Mouse (Mus musculus) midbrain, embryonic 16.5 days (tissue): ENCODE measurements around the gene Sorcs2. TPM values are rescaled to one million over a fixed set of nuclear protein-coding genes. Genes with fewer than 3 reads are reported as not detected.

Experiments used
- ATAC-seq: fragments of 200-750 bp; cut with Nextera tagmentation; 2 replicates; pipeline ENCODE4 v1.8.0; 2017; ENCODE audit warnings: moderate TSS enrichment
- H3K27ac ChIP-seq: fragments of 300-500 bp; sonication (generic); 2 replicates; pipeline ENCODE4 v1.5.1; 2014; ENCODE audit warnings: mild to moderate bottlenecking, low read length, mixed read lengths
- H3K27me3 ChIP-seq: fragments of 300-500 bp; sonication (generic); 2 replicates; pipeline ENCODE4 v1.6.1; 2014; ENCODE audit warnings: low read depth, low read length, mixed read lengths; ENCODE audit not compliant: control insufficient read depth, insufficient read depth
- H3K36me3 ChIP-seq: fragments of 300-500 bp; sonication (generic); 2 replicates; pipeline ENCODE4 v1.6.1; 2014; ENCODE audit warnings: mild to moderate bottlenecking, low read length, moderate library complexity, mixed read lengths; ENCODE audit not compliant: control insufficient read depth, insufficient read depth
- H3K4me1 ChIP-seq: fragments of 300-500 bp; sonication (generic); 2 replicates; pipeline ENCODE4 v1.6.1; 2014; ENCODE audit warnings: mild to moderate bottlenecking, low read length, mixed read lengths; ENCODE audit not compliant: control insufficient read depth, insufficient read depth
- H3K4me2 ChIP-seq: fragments of 300-500 bp; sonication (generic); 2 replicates; pipeline ENCODE4 v1.6.1; 2014; ENCODE audit warnings: mild to moderate bottlenecking, low read length, mixed read lengths
- H3K4me3 ChIP-seq: fragments of 300-500 bp; sonication (generic); 2 replicates; pipeline ENCODE4 v1.5.1; 2014; ENCODE audit warnings: low read depth, mild to moderate bottlenecking, low read length, moderate library complexity, mixed read lengths
- H3K9ac ChIP-seq: fragments of 300-500 bp; sonication (generic); 2 replicates; pipeline ENCODE4 v1.6.1; 2014; ENCODE audit warnings: low read depth, low read length, mixed read lengths
- H3K9me3 ChIP-seq: fragments of 300-500 bp; sonication (generic); replicated peaks from 2 replicates; pipeline ENCODE4 v1.6.1; 2014; ENCODE audit warnings: mild to moderate bottlenecking, low read length, mixed read lengths; ENCODE audit not compliant: control insufficient read depth, poor library complexity, severe bottlenecking
- WGBS: fragments of 180-500 bp; shearing (Covaris S2); extraction: QIAGEN DNeasy Blood & Tissue Kit; methylation state at CpG from one replicate; pipeline ENCODE4 v1.1.7; 2014; 5-methylcytosine and 5-hydroxymethylcytosine counted together
- polyA plus RNA-seq: library from polyadenylated mRNA; unstranded; fragments of >200 nt; fragmentation: Nextera tagmentation; extraction: Ambion mirVana; gene quantifications from 2 replicates; pipeline ENCODE4 v1.2.1, GENCODE M21; 2015

Sorcs2 gene
- polyA plus RNA-seq, 1 experiment from 2014 or later = 21.3 TPM

DNA sequence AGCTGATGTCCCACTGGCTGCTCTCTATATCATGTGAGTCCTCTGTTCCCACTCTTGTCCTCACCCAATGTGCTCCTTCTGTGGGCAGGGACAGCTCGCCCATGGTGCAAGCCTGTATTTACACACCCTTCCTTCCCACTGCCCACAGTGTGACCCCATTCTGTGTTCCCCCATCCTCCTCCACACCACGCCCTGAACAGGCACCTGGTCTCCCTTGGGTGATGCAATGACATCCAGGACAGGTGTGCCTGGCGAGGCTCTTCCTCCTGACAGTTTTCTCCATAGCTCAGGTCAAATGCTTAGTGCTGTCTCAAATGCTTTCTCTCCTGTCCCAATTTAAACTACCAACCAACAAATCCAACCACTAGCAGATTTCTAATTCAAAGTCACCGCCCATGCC, 202.5 kb downstream of the Sorcs2 start:
- H3K27me3 ChIP-seq = no peaks in the 10 kb centered on the region
- H3K4me3 ChIP-seq = no peak overlapping the region
- H3K4me1 ChIP-seq = peaks cover 15% of the 10 kb centered on the region
- no peak overlapping the region for H3K9ac ChIP-seq
- no peak overlapping the region for H3K27ac ChIP-seq
- WGBS = 91% methylated on average over 4 of the region's 4 CpGs
- H3K9me3 ChIP-seq = no peaks in the 10 kb centered on the region
- H3K36me3 ChIP-seq = no peaks in the 10 kb centered on the region
- no peak for ATAC-seq
- H3K4me2 ChIP-seq = no peak overlapping the region

DNA sequence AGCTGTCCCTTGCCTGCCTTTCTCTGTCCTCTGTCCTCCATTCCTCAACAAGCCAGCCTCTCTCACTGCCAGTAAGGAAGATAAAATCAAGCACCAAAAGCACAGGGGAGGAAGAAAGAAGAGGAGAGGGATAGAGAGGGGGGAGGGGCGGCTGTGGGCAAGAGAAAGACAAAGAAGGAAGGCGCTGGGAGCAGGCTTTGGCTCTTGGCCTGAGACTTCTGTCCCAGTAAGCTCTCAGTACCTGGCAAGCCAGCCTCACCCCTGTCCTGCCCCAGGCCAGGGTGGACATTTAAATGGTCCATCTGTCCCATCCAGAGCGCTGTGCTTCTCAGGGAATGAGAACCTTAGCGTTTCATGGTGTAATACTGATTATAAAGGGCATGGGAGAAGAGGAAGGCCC, 203.3 kb downstream of the Sorcs2 start:
- no peak overlapping the region for H3K27ac ChIP-seq
- peak overlapping the region; percentile 26; the same call in 1 of the 2 replicates for H3K9ac ChIP-seq
- H3K4me3 ChIP-seq = no peak overlapping the region
- H3K36me3 ChIP-seq = no peaks in the 10 kb centered on the region
- peaks cover 19% of the 10 kb centered on the region for H3K4me1 ChIP-seq
- ATAC-seq = no peak
- no peaks in the 10 kb centered on the region for H3K9me3 ChIP-seq
- H3K27me3 ChIP-seq = no peaks in the 10 kb centered on the region
- H3K4me2 ChIP-seq = no peak overlapping the region
- WGBS = 46% methylated on average over 3 of the region's 4 CpGs

DNA sequence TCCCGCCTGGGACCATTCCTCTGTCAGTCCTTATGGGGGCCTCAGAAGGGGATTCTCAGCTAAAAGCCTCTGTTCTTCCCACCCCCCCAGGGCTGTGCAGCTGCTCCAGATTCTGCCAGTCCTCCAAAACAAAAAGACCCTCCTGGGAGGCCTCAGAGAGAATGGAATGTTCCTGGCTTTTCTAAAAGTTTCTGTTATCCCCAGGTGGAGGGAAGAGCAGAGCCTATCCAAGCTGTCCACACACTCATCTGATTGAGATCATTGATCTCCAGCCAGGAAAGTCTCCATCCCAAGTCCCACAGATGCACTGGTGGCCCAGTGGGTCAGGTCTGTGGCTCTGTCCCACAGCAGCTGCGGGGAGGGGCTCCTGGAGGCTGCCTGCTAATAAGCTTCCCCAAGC, 205.3 kb downstream of the Sorcs2 start:
- Histone ChIP-seq H3K4me3 (no peak overlapping the region), H3K27ac (no peak overlapping the region), H3K9me3 (no peaks in the 10 kb centered on the region), H3K9ac (no peak overlapping the region), H3K36me3 (no peaks in the 10 kb centered on the region), H3K4me2 (no peak overlapping the region), H3K4me1 (peaks cover 19% of the 10 kb centered on the region), H3K27me3 (no peaks in the 10 kb centered on the region)
- ATAC-seq = no peak
- 82% methylated on average over 2 of the region's 2 CpGs for WGBS

DNA sequence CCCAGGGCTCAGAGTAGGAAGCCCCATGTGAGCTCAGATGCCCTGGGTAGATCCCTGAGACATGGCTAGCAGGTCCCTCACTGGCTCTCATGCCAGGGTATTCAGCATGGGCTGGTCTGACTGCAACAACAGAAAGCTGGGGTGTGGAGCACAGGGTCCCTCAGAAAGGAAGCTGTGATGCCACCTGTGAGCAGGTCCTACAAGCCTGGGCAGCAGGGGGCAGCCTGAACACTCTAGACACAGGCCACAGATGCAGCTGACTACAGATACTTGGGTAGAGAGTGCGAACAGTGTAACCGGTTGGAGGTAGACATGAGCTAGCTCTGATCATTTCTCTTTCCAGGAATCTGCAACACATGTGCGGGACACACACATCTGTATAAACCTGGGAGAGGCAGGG, 206.1 kb downstream of the Sorcs2 start:
- Histone ChIP-seq H3K27me3 (no peaks in the 10 kb centered on the region), H3K9me3 (no peaks in the 10 kb centered on the region), H3K27ac (no peak overlapping the region), H3K4me3 (no peak overlapping the region), H3K4me2 (no peak overlapping the region), H3K9ac (no peak overlapping the region), H3K4me1 (peaks cover 19% of the 10 kb centered on the region), H3K36me3 (no peaks in the 10 kb centered on the region)
- no peak for ATAC-seq
- WGBS = 89% methylated on average over 3 of the region's 3 CpGs

DNA sequence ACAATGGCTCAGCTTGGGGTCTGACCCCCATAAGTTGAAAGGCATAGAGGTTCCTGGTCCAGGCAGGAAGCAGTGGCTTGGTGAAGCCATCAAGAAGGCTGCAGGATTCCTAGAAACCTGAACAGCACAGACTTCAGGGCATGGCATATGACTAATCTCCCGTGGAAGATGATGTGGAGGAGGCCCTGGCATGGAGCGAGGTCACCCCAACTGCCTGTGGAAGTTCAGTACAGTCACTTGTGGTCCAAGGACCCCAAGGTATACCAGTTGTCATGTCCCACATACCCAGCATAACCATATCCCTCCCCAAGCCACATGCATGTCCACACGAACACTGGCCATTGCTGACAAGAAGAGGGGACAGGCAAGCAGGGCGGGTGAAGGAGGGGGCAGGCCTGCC, 206.7 kb downstream of the Sorcs2 start:
- Histone ChIP-seq H3K27me3 (no peaks in the 10 kb centered on the region), H3K4me3 (no peak overlapping the region), H3K4me2 (no peak overlapping the region), H3K9me3 (no peaks in the 10 kb centered on the region), H3K27ac (no peak overlapping the region), H3K36me3 (no peaks in the 10 kb centered on the region), H3K4me1 (peaks cover 19% of the 10 kb centered on the region), H3K9ac (no peak overlapping the region)
- 90% methylated on average over 4 of the region's 4 CpGs for WGBS
- ATAC-seq = no peak

DNA sequence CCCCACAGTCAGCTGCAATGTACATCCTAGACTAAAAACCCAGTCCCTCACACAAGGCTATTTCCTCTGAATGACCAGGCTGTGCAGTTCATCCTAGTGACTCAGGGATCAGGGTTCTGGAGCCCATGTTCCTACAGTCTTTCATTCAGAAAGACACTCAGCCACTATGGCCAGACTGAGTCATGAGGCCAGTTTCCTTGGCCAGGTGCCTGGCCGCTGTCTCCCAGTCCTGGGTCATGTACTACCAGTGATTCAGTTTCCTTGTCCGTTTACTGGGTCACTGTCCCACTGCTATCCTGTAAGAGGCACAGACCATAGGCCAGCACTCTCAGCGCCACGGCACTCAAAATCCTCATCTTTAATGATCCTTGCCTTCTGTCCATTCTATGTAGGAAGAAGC, 209.6 kb downstream of the Sorcs2 start:
- 89% methylated on average over 4 of the region's 4 CpGs for WGBS
- no peaks in the 10 kb centered on the region for H3K27me3 ChIP-seq
- no peak overlapping the region for H3K9ac ChIP-seq
- H3K9me3 ChIP-seq = no peaks in the 10 kb centered on the region
- H3K4me3 ChIP-seq = no peak overlapping the region
- H3K27ac ChIP-seq = no peak overlapping the region
- H3K4me1 ChIP-seq = peaks cover 11% of the 10 kb centered on the region
- no peak for ATAC-seq
- no peak overlapping the region for H3K4me2 ChIP-seq
- H3K36me3 ChIP-seq = no peaks in the 10 kb centered on the region

DNA sequence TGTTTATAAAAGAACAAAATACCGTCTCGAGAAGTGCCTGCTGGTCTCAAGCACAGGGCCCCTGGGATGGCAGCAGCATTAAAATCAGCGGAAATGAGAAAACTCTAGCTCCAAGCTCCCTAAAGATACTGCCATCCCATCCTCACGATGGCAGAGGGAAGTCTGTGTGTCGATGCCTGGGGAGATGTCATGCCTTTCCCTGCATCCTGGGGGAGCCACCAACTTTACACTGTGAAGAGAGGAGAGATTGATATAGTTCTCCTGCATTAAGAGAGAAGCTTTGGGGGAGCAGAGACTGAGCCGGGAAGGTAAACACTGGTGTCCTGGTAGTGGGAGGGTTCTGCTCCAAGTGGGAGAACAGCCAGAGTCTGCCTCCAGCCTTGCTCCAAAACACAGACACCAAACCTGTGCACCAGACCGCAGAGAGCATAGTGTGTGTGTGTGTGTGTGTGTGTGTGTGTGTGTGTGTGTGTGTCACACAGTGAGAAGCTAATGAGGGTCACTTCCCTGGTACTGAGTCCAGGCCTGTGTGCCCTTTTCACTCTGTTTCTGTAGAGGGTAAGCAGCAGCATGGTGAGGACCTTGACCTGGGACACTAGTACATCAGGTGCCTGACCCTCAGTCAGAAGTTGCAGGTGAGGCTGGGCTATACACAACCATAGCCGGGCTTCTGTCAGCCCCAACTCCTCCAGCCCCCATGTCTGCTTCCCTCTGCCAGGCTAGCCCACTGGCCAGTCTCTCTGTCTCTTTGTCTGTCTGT, 211.5 kb downstream of the Sorcs2 start:
- H3K4me2 ChIP-seq = no peak overlapping the region
- H3K9me3 ChIP-seq = no peaks in the 10 kb centered on the region
- H3K27ac ChIP-seq = no peak overlapping the region
- H3K36me3 ChIP-seq = no peaks in the 10 kb centered on the region
- no peak for ATAC-seq
- H3K4me1 ChIP-seq = peaks cover 11% of the 10 kb centered on the region
- no peaks in the 10 kb centered on the region for H3K27me3 ChIP-seq
- H3K4me3 ChIP-seq = no peak overlapping the region
- H3K9ac ChIP-seq = no peak overlapping the region
- WGBS = 51% methylated on average over 8 of the region's 8 CpGs

DNA sequence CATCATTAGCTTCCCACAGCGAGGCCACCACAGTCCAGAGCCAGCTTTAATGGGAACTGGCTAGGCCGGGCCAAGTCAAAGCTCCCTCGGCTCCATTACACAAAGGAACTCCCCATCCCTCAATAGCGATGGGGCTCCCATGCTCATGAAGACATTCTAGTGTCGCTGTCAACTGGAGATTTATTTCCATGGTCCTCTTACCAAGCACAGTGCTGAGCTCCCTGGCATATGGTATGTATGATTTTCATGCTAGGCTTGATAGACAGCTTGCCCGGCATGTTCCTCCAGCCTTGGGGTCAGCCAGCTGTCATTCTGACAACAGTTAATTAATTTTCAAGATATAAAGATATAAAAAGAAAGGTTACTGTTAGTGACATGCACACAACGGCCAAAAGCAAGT, 215.6 kb downstream of the Sorcs2 start:
- WGBS = 72% methylated on average over 7 of the region's 7 CpGs
- Histone ChIP-seq H3K9ac (no peak overlapping the region), H3K4me3 (no peak overlapping the region), H3K9me3 (no peaks in the 10 kb centered on the region), H3K36me3 (no peaks in the 10 kb centered on the region), H3K4me1 (0 out of 2 replicates have a peak, but pooled peaks cover 2% of the 10 kb centered on the region), H3K27me3 (no peaks in the 10 kb centered on the region), H3K27ac (no peak overlapping the region), H3K4me2 (no peak overlapping the region)
- no peak for ATAC-seq

DNA sequence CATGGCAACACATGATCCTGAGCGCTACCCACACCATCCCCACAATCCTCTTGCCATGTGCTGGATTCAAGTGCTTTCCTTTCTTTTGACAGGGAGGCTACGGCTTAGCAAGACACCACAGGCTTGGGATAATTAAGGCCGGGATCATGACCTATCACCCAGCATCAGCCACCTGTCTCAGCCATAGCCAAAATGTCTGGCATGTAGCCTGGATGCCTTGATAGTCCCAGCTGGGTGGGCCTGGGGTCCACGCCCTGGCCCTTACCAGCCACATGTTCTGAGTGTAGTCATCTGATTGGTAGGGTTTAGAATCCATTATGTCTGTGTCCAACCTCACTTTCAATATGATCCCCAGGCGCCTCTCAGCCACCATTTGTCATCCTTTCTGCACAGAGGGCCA, 218.2 kb downstream of the Sorcs2 start:
- no peak overlapping the region for H3K27ac ChIP-seq
- no peak overlapping the region for H3K4me3 ChIP-seq
- WGBS = 84% methylated on average over 5 of the region's 5 CpGs
- no peaks in the 10 kb centered on the region for H3K36me3 ChIP-seq
- ATAC-seq = no peak
- no peaks in the 10 kb centered on the region for H3K27me3 ChIP-seq
- no peak overlapping the region for H3K9ac ChIP-seq
- peaks cover 11% of the 10 kb centered on the region for H3K4me1 ChIP-seq
- no peaks in the 10 kb centered on the region for H3K9me3 ChIP-seq
- no peak overlapping the region for H3K4me2 ChIP-seq
